Mouse (Mus musculus): ENCODE results near the gene Stk11. TPM values are rescaled to one million over a fixed set of nuclear protein-coding genes. Genes with fewer than 3 reads are reported as not detected.

The Stk11 gene
- polyA plus RNA-seq, 1 experiment from 2014 or later = 33.5 TPM

- Histone ChIP-seq H3K27me3 (replicated peaks; ENCODE audit: control insufficient read depth, insufficient read depth, low read length) (no peaks in the 10 kb centered on the region), H3K9me3 (ENCODE audit: control insufficient read depth, low read length) (no peaks in the 10 kb centered on the region), H3K9ac (ENCODE audit: low read depth, low read length) (peak overlapping the region; percentile 97; the same call in 1 of the 2 replicates), H3K4me3 (ENCODE audit: low read depth, low read length) (peak overlapping the region; percentile 96), H3K4me2 (peak overlapping the region; percentile 77), H3K4me1 (replicated peaks; ENCODE audit: control insufficient read depth, insufficient read depth, low read length) (peaks cover 70% of the 10 kb centered on the region), H3K27ac (ENCODE audit: low read depth, low read length) (peak overlapping the region; percentile 70; the same call in 1 of the 2 replicates), H3K36me3 (ENCODE audit: control insufficient read depth, insufficient read depth, low read length) (no peaks in the 10 kb centered on the region; the same call in 1 of the 2 replicates)
- 45% methylated on average over 11 of the region's 11 CpGs for WGBS
- ATAC-seq (replicated peaks; ENCODE audit: low FRiP score) (no peak), DNase-seq (ENCODE audit: low spot score) (no peak)
These were observed 14.6 kb upstream of the Stk11 start for GRCm38 (mm10) chr10:80100982-80101381.

GRCm38 (mm10) chr10:80102216-80102915 lies 13.2 kb upstream of the Stk11 start:
- H3K9ac ChIP-seq (ENCODE audit: low read depth, low read length) = peak overlapping the region; percentile 97
- no peaks in the 10 kb centered on the region for H3K9me3 ChIP-seq (ENCODE audit: control insufficient read depth, low read length)
- peak overlapping the region; percentile 96 for H3K4me3 ChIP-seq (ENCODE audit: low read depth, low read length)
- H3K27ac ChIP-seq (ENCODE audit: low read depth, low read length) = peak overlapping the region; percentile 70
- DNase-seq (ENCODE audit: low spot score) (peak; percentile 83), ATAC-seq (replicated peaks; ENCODE audit: low FRiP score) (peak; percentile 84)
- H3K4me2 ChIP-seq = peak overlapping the region; percentile 77
- WGBS = under 1% methylated on average over 56 of the region's 59 CpGs
- H3K4me1 ChIP-seq (replicated peaks; ENCODE audit: control insufficient read depth, insufficient read depth, low read length) = peaks cover 61% of the 10 kb centered on the region
- H3K27me3 ChIP-seq (replicated peaks; ENCODE audit: control insufficient read depth, insufficient read depth, low read length) = no peaks in the 10 kb centered on the region
- H3K36me3 ChIP-seq (ENCODE audit: control insufficient read depth, insufficient read depth, low read length) = no peaks in the 10 kb centered on the region

- DNase-seq (ENCODE audit: low spot score) (no peak), ATAC-seq (replicated peaks; ENCODE audit: low FRiP score) (peak; percentile 61)
- Histone ChIP-seq H3K4me3 (ENCODE audit: low read depth, low read length) (peak overlapping the region; percentile 96), H3K4me1 (replicated peaks; ENCODE audit: control insufficient read depth, insufficient read depth, low read length) (peaks cover 54% of the 10 kb centered on the region), H3K36me3 (ENCODE audit: control insufficient read depth, insufficient read depth, low read length) (no peaks in the 10 kb centered on the region), H3K27ac (ENCODE audit: low read depth, low read length) (peak overlapping the region; percentile 70), H3K9ac (ENCODE audit: low read depth, low read length) (peak overlapping the region; percentile 97), H3K27me3 (replicated peaks; ENCODE audit: control insufficient read depth, insufficient read depth, low read length) (no peaks in the 10 kb centered on the region), H3K4me2 (peak overlapping the region; percentile 77), H3K9me3 (ENCODE audit: control insufficient read depth, low read length) (no peaks in the 10 kb centered on the region)
- 66% methylated on average over 2 of the region's 2 CpGs for WGBS
These were observed 12.6 kb upstream of the Stk11 start for GRCm38 (mm10) chr10:80103032-80103431.

- WGBS = 74% methylated on average over 3 of the region's 3 CpGs
- Histone ChIP-seq H3K36me3 (ENCODE audit: control insufficient read depth, insufficient read depth, low read length) (no peaks in the 10 kb centered on the region), H3K9me3 (ENCODE audit: control insufficient read depth, low read length) (no peaks in the 10 kb centered on the region), H3K4me3 (ENCODE audit: low read depth, low read length) (no peak overlapping the region), H3K9ac (ENCODE audit: low read depth, low read length) (no peak overlapping the region), H3K27ac (ENCODE audit: low read depth, low read length) (no peak overlapping the region), H3K4me2 (no peak overlapping the region), H3K4me1 (replicated peaks; ENCODE audit: control insufficient read depth, insufficient read depth, low read length) (peaks cover 43% of the 10 kb centered on the region), H3K27me3 (replicated peaks; ENCODE audit: control insufficient read depth, insufficient read depth, low read length) (no peaks in the 10 kb centered on the region)
- DNase-seq (ENCODE audit: low spot score) (no peak), ATAC-seq (replicated peaks; ENCODE audit: low FRiP score) (no peak)
These were observed 11.4 kb upstream of the Stk11 start for GRCm38 (mm10) chr10:80104181-80104580.

- Histone ChIP-seq H3K27ac (ENCODE audit: low read depth, low read length) (no peak within 1 kb of the TSS), H3K9ac (ENCODE audit: low read depth, low read length) (no peak within 1 kb of the TSS), H3K9me3 (ENCODE audit: control insufficient read depth, low read length) (no peaks in the 10 kb centered on the region), H3K4me2 (0 out of 2 replicates have a peak within 1 kb of the TSS, but pooled peaks have one; percentile 9), H3K36me3 (ENCODE audit: control insufficient read depth, insufficient read depth, low read length) (no peaks in the 10 kb centered on the region), H3K4me1 (replicated peaks; ENCODE audit: control insufficient read depth, insufficient read depth, low read length) (peaks cover 32% of the 10 kb centered on the region), H3K4me3 (ENCODE audit: low read depth, low read length) (no peak within 1 kb of the TSS), H3K27me3 (replicated peaks; ENCODE audit: control insufficient read depth, insufficient read depth, low read length) (no peaks in the 10 kb centered on the region)
- no peak for ATAC-seq (replicated peaks; ENCODE audit: low FRiP score)
- DNase-seq (ENCODE audit: low spot score) = no peak
- WGBS = 71% methylated on average over 5 of the region's 5 CpGs
These were observed 10.1 kb upstream of the Stk11 start, which contains the start of gene Sbno2 for GRCm38 (mm10) chr10:80105460-80105859. Gene Sbno2, minus strand, starts transcription at chr10:80105571.

GRCm38 (mm10) chr10:80105926-80106325 lies 9.7 kb upstream of the Stk11 start:
- WGBS = 70% methylated on average over 5 of the region's 5 CpGs
- Histone ChIP-seq H3K27me3 (replicated peaks; ENCODE audit: control insufficient read depth, insufficient read depth, low read length) (no peaks in the 10 kb centered on the region), H3K9ac (ENCODE audit: low read depth, low read length) (no peak overlapping the region), H3K9me3 (ENCODE audit: control insufficient read depth, low read length) (no peaks in the 10 kb centered on the region), H3K27ac (ENCODE audit: low read depth, low read length) (no peak overlapping the region), H3K4me2 (no peak overlapping the region), H3K4me3 (ENCODE audit: low read depth, low read length) (no peak overlapping the region), H3K4me1 (replicated peaks; ENCODE audit: control insufficient read depth, insufficient read depth, low read length) (peaks cover 28% of the 10 kb centered on the region), H3K36me3 (ENCODE audit: control insufficient read depth, insufficient read depth, low read length) (no peaks in the 10 kb centered on the region)
- no peak for ATAC-seq (replicated peaks; ENCODE audit: low FRiP score)
- no peak for DNase-seq (ENCODE audit: low spot score)

- WGBS = 65% methylated on average over 6 of the region's 6 CpGs
- Histone ChIP-seq H3K4me1 (replicated peaks; ENCODE audit: control insufficient read depth, insufficient read depth, low read length) (peaks cover 17% of the 10 kb centered on the region), H3K36me3 (ENCODE audit: control insufficient read depth, insufficient read depth, low read length) (no peaks in the 10 kb centered on the region), H3K4me3 (ENCODE audit: low read depth, low read length) (no peak overlapping the region), H3K27me3 (replicated peaks; ENCODE audit: control insufficient read depth, insufficient read depth, low read length) (no peaks in the 10 kb centered on the region), H3K27ac (ENCODE audit: low read depth, low read length) (no peak overlapping the region), H3K9ac (ENCODE audit: low read depth, low read length) (no peak overlapping the region), H3K9me3 (ENCODE audit: control insufficient read depth, low read length) (no peaks in the 10 kb centered on the region), H3K4me2 (no peak overlapping the region)
- DNase-seq (ENCODE audit: low spot score) (no peak), ATAC-seq (replicated peaks; ENCODE audit: low FRiP score) (no peak)
These were observed 7.9 kb upstream of the Stk11 start for GRCm38 (mm10) chr10:80107678-80108077.

- H3K9ac ChIP-seq (ENCODE audit: low read depth, low read length) = peak overlapping the region; percentile 84
- no peaks in the 10 kb centered on the region for H3K27me3 ChIP-seq (replicated peaks; ENCODE audit: control insufficient read depth, insufficient read depth, low read length)
- WGBS = 2% methylated on average over 27 of the region's 27 CpGs
- peak; percentile 87 for DNase-seq (ENCODE audit: low spot score)
- H3K4me2 ChIP-seq = peak overlapping the region; percentile 92
- peak overlapping the region; percentile 98 for H3K27ac ChIP-seq (ENCODE audit: low read depth, low read length)
- H3K4me3 ChIP-seq (ENCODE audit: low read depth, low read length) = peak overlapping the region; percentile 97
- no peaks in the 10 kb centered on the region for H3K9me3 ChIP-seq (ENCODE audit: control insufficient read depth, low read length)
- peaks cover 29% of the 10 kb centered on the region for H3K4me1 ChIP-seq (replicated peaks; ENCODE audit: control insufficient read depth, insufficient read depth, low read length)
- ATAC-seq (replicated peaks; ENCODE audit: low FRiP score) = peak; percentile 62
- peaks cover 7% of the 10 kb centered on the region; the same call in 1 of the 2 replicates for H3K36me3 ChIP-seq (ENCODE audit: control insufficient read depth, insufficient read depth, low read length)
These were observed 990 bp upstream of the Stk11 start for GRCm38 (mm10) chr10:80114341-80115284.

Measured in liver, embryonic 11.5 days (tissue).